Mouse (Mus musculus): ENCODE measurements at regions not wholly inside any gene's neighbourhood (a gene's known extent, or its start where the extent isn't known, plus 50 kb on each side); places are given as distances from the start of the nearest gene placed in this dataset.

GRCm38 (mm10) chr1:190045797-190046196 is 123.6 kb upstream of the Smyd2 start:
- ATAC-seq (ENCODE audit: insufficient number of reproducible peaks, low FRiP score, low TSS enrichment, low read depth) (no peak), DNase-seq (ENCODE audit: low spot score) (peak; percentile 53)
- WGBS, result 22% methylated on average over 1 of the region's 1 CpGs
- no peaks in the 10 kb centered on the region for H3K36me3 ChIP-seq (ENCODE audit: control insufficient read depth, insufficient read depth, low read length)
- no peak overlapping the region for H3K4me3 ChIP-seq (ENCODE audit: low read depth, low read length)
- H3K4me2 ChIP-seq (ENCODE audit: low read depth, severe bottlenecking), result no peak overlapping the region
- no peaks in the 10 kb centered on the region for H3K27me3 ChIP-seq (ENCODE audit: control insufficient read depth, insufficient read depth, low read length)
- H3K9me3 ChIP-seq (ENCODE audit: control insufficient read depth, low read length), result no peaks in the 10 kb centered on the region
- no peak overlapping the region for H3K9ac ChIP-seq (ENCODE audit: low read length)
- no peaks in the 10 kb centered on the region for H3K4me1 ChIP-seq (ENCODE audit: control insufficient read depth, insufficient read depth, low read length)
- no peak overlapping the region for H3K27ac ChIP-seq (replicated peaks; ENCODE audit: low read depth, low read length)

- no peak overlapping the region for H3K27ac ChIP-seq (replicated peaks; ENCODE audit: low read depth, low read length)
- ATAC-seq (ENCODE audit: insufficient number of reproducible peaks, low FRiP score, low TSS enrichment, low read depth) (no peak), DNase-seq (ENCODE audit: low spot score) (no peak)
- no peak overlapping the region for H3K9ac ChIP-seq (ENCODE audit: low read length)
- 59% methylated on average over 3 of the region's 3 CpGs for WGBS
- H3K4me3 ChIP-seq (ENCODE audit: low read depth, low read length), result no peak overlapping the region
- no peaks in the 10 kb centered on the region for H3K36me3 ChIP-seq (ENCODE audit: control insufficient read depth, insufficient read depth, low read length)
- H3K4me2 ChIP-seq (ENCODE audit: low read depth, severe bottlenecking), result no peak overlapping the region
- H3K4me1 ChIP-seq (ENCODE audit: control insufficient read depth, insufficient read depth, low read length), result no peaks in the 10 kb centered on the region
- no peaks in the 10 kb centered on the region for H3K27me3 ChIP-seq (ENCODE audit: control insufficient read depth, insufficient read depth, low read length)
- no peaks in the 10 kb centered on the region for H3K9me3 ChIP-seq (ENCODE audit: control insufficient read depth, low read length)
Observed at GRCm38 (mm10) chr1:190044036-190044435, 121.9 kb upstream of the Smyd2 start.

GRCm38 (mm10) chr1:190043156-190043555 is 121.0 kb upstream of the Smyd2 start:
- H3K36me3 ChIP-seq (ENCODE audit: control insufficient read depth, insufficient read depth, low read length), result no peaks in the 10 kb centered on the region
- 89% methylated on average over 10 of the region's 10 CpGs for WGBS
- H3K4me3 ChIP-seq (ENCODE audit: low read depth, low read length), result no peak overlapping the region
- no peak overlapping the region for H3K27ac ChIP-seq (replicated peaks; ENCODE audit: low read depth, low read length)
- H3K4me1 ChIP-seq (ENCODE audit: control insufficient read depth, insufficient read depth, low read length), result no peaks in the 10 kb centered on the region
- no peak overlapping the region for H3K9ac ChIP-seq (ENCODE audit: low read length)
- DNase-seq (ENCODE audit: low spot score), result no peak
- H3K4me2 ChIP-seq (ENCODE audit: low read depth, severe bottlenecking), result no peak overlapping the region
- no peak for ATAC-seq (ENCODE audit: insufficient number of reproducible peaks, low FRiP score, low TSS enrichment, low read depth)
- H3K27me3 ChIP-seq (ENCODE audit: control insufficient read depth, insufficient read depth, low read length), result no peaks in the 10 kb centered on the region
- no peaks in the 10 kb centered on the region for H3K9me3 ChIP-seq (ENCODE audit: control insufficient read depth, low read length)

- DNase-seq (ENCODE audit: low spot score) (no peak), ATAC-seq (ENCODE audit: insufficient number of reproducible peaks, low FRiP score, low TSS enrichment, low read depth) (no peak)
- Histone ChIP-seq H3K9me3 (ENCODE audit: control insufficient read depth, low read length) (no peaks in the 10 kb centered on the region), H3K4me1 (ENCODE audit: control insufficient read depth, insufficient read depth, low read length) (no peaks in the 10 kb centered on the region), H3K27ac (replicated peaks; ENCODE audit: low read depth, low read length) (no peak overlapping the region), H3K9ac (ENCODE audit: low read length) (no peak overlapping the region), H3K4me2 (ENCODE audit: low read depth, severe bottlenecking) (no peak overlapping the region), H3K36me3 (ENCODE audit: control insufficient read depth, insufficient read depth, low read length) (no peaks in the 10 kb centered on the region), H3K27me3 (ENCODE audit: control insufficient read depth, insufficient read depth, low read length) (no peaks in the 10 kb centered on the region), H3K4me3 (ENCODE audit: low read depth, low read length) (no peak overlapping the region)
- WGBS, result 73% methylated on average over 4 of the region's 4 CpGs
Observed at GRCm38 (mm10) chr1:190042197-190042596, 120.0 kb upstream of the Smyd2 start.

GRCm38 (mm10) chr1:190041096-190041706 is 119.0 kb upstream of the Smyd2 start:
- Histone ChIP-seq H3K27ac (replicated peaks; ENCODE audit: low read depth, low read length) (no peak overlapping the region), H3K27me3 (ENCODE audit: control insufficient read depth, insufficient read depth, low read length) (no peaks in the 10 kb centered on the region), H3K9ac (ENCODE audit: low read length) (no peak overlapping the region), H3K4me3 (ENCODE audit: low read depth, low read length) (no peak overlapping the region), H3K4me1 (ENCODE audit: control insufficient read depth, insufficient read depth, low read length) (no peaks in the 10 kb centered on the region), H3K9me3 (ENCODE audit: control insufficient read depth, low read length) (no peaks in the 10 kb centered on the region), H3K36me3 (ENCODE audit: control insufficient read depth, insufficient read depth, low read length) (no peaks in the 10 kb centered on the region), H3K4me2 (ENCODE audit: low read depth, severe bottlenecking) (no peak overlapping the region)
- no peak for ATAC-seq (ENCODE audit: insufficient number of reproducible peaks, low FRiP score, low TSS enrichment, low read depth)
- no peak for DNase-seq (ENCODE audit: low spot score)
- 70% methylated on average over 7 of the region's 7 CpGs for WGBS

GRCm38 (mm10) chr1:190038046-190038445 is 115.9 kb upstream of the Smyd2 start:
- Histone ChIP-seq H3K9ac (ENCODE audit: low read length) (no peak overlapping the region), H3K27me3 (ENCODE audit: control insufficient read depth, insufficient read depth, low read length) (no peaks in the 10 kb centered on the region), H3K9me3 (ENCODE audit: control insufficient read depth, low read length) (no peaks in the 10 kb centered on the region), H3K4me2 (ENCODE audit: low read depth, severe bottlenecking) (no peak overlapping the region), H3K36me3 (ENCODE audit: control insufficient read depth, insufficient read depth, low read length) (no peaks in the 10 kb centered on the region), H3K4me3 (ENCODE audit: low read depth, low read length) (no peak overlapping the region), H3K27ac (replicated peaks; ENCODE audit: low read depth, low read length) (no peak overlapping the region), H3K4me1 (ENCODE audit: control insufficient read depth, insufficient read depth, low read length) (no peaks in the 10 kb centered on the region)
- WGBS, result 42% methylated on average over 5 of the region's 5 CpGs
- no peak for ATAC-seq (ENCODE audit: insufficient number of reproducible peaks, low FRiP score, low TSS enrichment, low read depth)
- no peak for DNase-seq (ENCODE audit: low spot score)

GRCm38 (mm10) chr1:190036726-190037125 is 114.6 kb upstream of the Smyd2 start:
- H3K9ac ChIP-seq (ENCODE audit: low read length), result no peak overlapping the region
- H3K4me3 ChIP-seq (ENCODE audit: low read depth, low read length), result no peak overlapping the region
- H3K4me2 ChIP-seq (ENCODE audit: low read depth, severe bottlenecking), result no peak overlapping the region
- no peak for ATAC-seq (ENCODE audit: insufficient number of reproducible peaks, low FRiP score, low TSS enrichment, low read depth)
- DNase-seq (ENCODE audit: low spot score), result no peak
- H3K9me3 ChIP-seq (ENCODE audit: control insufficient read depth, low read length), result no peaks in the 10 kb centered on the region
- H3K4me1 ChIP-seq (ENCODE audit: control insufficient read depth, insufficient read depth, low read length), result no peaks in the 10 kb centered on the region
- no peaks in the 10 kb centered on the region for H3K27me3 ChIP-seq (ENCODE audit: control insufficient read depth, insufficient read depth, low read length)
- no peaks in the 10 kb centered on the region for H3K36me3 ChIP-seq (ENCODE audit: control insufficient read depth, insufficient read depth, low read length)
- 76% methylated on average over 6 of the region's 6 CpGs for WGBS
- H3K27ac ChIP-seq (replicated peaks; ENCODE audit: low read depth, low read length), result no peak overlapping the region

GRCm38 (mm10) chr1:190035935-190036334 is 113.8 kb upstream of the Smyd2 start:
- no peaks in the 10 kb centered on the region for H3K36me3 ChIP-seq (ENCODE audit: control insufficient read depth, insufficient read depth, low read length)
- H3K4me2 ChIP-seq (ENCODE audit: low read depth, severe bottlenecking), result no peak overlapping the region
- no peak overlapping the region for H3K9ac ChIP-seq (ENCODE audit: low read length)
- H3K27me3 ChIP-seq (ENCODE audit: control insufficient read depth, insufficient read depth, low read length), result no peaks in the 10 kb centered on the region
- no peak overlapping the region for H3K27ac ChIP-seq (replicated peaks; ENCODE audit: low read depth, low read length)
- DNase-seq (ENCODE audit: low spot score), result no peak
- no peaks in the 10 kb centered on the region for H3K9me3 ChIP-seq (ENCODE audit: control insufficient read depth, low read length)
- H3K4me3 ChIP-seq (ENCODE audit: low read depth, low read length), result no peak overlapping the region
- 95% methylated on average over 11 of the region's 11 CpGs for WGBS
- no peak for ATAC-seq (ENCODE audit: insufficient number of reproducible peaks, low FRiP score, low TSS enrichment, low read depth)
- no peaks in the 10 kb centered on the region for H3K4me1 ChIP-seq (ENCODE audit: control insufficient read depth, insufficient read depth, low read length)

GRCm38 (mm10) chr1:190034091-190034490 is 111.9 kb upstream of the Smyd2 start:
- no peak overlapping the region for H3K9ac ChIP-seq (ENCODE audit: low read length)
- ATAC-seq (ENCODE audit: insufficient number of reproducible peaks, low FRiP score, low TSS enrichment, low read depth) (no peak), DNase-seq (ENCODE audit: low spot score) (no peak)
- H3K27me3 ChIP-seq (ENCODE audit: control insufficient read depth, insufficient read depth, low read length), result no peaks in the 10 kb centered on the region
- no peaks in the 10 kb centered on the region for H3K9me3 ChIP-seq (ENCODE audit: control insufficient read depth, low read length)
- H3K27ac ChIP-seq (replicated peaks; ENCODE audit: low read depth, low read length), result no peak overlapping the region
- no peak overlapping the region for H3K4me3 ChIP-seq (ENCODE audit: low read depth, low read length)
- no peaks in the 10 kb centered on the region for H3K4me1 ChIP-seq (ENCODE audit: control insufficient read depth, insufficient read depth, low read length)
- H3K4me2 ChIP-seq (ENCODE audit: low read depth, severe bottlenecking), result no peak overlapping the region
- no peaks in the 10 kb centered on the region for H3K36me3 ChIP-seq (ENCODE audit: control insufficient read depth, insufficient read depth, low read length)
- 85% methylated on average over 5 of the region's 5 CpGs for WGBS

All from limb, embryonic 11.5 days (tissue).